Mouse (Mus musculus) thymus, postnatal 25 days (tissue): Measurements from ENCODE around the gene Olfr659.

Experiments used
- DNase-seq: peaks from one replicate; pipeline ENCODE4 v3.0.0; 2022

Gene Olfr659

DNA sequence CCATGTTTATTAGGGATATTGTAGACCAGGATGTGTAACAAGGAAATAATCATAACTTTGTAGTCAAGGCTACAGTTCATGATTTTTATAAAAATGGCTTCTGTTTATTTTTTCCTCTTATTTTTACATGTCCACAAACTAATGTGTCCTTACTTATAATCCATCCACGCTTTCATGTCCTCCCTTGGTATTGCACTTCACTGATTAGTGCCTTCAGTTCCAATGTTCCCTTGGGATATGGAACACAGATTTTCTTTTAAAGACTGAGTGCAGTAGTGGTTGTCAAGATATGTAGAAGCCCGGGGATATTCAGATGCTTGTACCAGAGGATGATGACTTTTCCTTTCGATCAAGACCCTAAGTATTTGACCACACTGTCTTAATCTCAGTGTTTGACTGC lies at the start of gene Olfr659:
TSS of gene Olfr659 (plus strand) at position 301 of the 400 bp plus-strand sequence.
- DNase-seq, result no peak

GRCm38 (mm10) chr7:104624494-104624893 lies 42.1 kb upstream of the Olfr659 start, which contains the start of gene Olfr657:
Gene Olfr657 (plus strand): TSS chr7:104624794.
- no peak for DNase-seq

DNA sequence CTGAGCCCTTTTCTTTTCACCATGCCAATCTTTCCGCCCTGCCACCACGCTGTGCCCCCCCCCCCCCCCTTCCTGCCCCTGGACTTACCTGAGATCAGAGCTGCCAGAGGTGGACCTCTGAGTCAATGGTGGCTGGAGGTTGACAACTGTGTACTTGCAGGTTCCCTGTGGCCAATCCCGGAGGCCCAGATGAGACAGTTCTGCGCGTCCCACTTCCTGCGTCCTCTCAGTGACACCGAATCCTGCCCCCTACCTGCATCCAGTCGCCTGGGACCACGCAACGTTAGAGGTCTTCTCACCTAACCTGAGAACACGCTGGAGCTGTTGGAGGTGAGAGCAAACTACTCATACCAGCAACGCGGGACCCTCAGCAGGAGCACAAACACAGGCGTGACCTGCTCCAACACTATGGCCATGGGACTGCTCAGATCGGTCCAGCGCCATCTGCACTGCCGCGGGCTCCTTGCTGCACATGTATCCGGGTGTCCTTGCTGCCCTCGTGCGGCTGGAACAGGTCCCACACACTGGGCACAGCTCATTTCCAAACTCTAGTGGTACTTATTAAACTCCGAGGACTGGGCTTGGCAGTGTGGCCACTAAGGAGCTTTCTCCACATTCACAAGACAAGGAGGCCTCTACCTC lies 19.6 kb upstream of the Olfr659 start, which contains the start of gene Olfr658:
TSS of gene Olfr658 (minus strand) at position 465 of the 642 bp plus-strand sequence.
- peak; percentile 19 for DNase-seq

DNA sequence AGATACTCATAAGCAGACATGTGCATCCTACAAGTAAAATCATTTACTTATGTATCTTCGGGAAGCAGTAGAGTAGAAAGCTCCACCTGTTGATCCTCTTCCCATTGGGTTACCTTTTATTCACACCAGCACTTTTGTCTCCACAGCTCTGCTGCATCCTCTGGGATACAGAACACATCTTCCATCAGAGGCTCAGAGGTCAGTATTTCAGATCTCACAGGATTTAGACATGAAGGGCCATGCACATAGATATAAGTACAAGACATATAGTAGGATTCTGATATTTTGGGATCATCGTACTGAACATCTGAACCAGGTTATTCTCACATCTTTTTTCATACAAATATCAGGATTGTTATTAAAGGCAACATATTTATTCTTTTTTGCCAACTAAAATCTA lies 19.6 kb downstream of the Olfr659 start, which contains the start of gene Olfr661:
TSS of gene Olfr661 (plus strand) at position 301 of the 400 bp plus-strand sequence.
- DNase-seq, result no peak
